Mouse (Mus musculus) MEL (cell line): ENCODE results near the gene Syn2. TPM values are rescaled to one million over a fixed set of nuclear protein-coding genes. Genes with fewer than 3 reads are reported as not detected.
A peak's percentile ranks its signal among the peaks of the same experiment; 100 is the strongest.

Experiments used
- DNase-seq: peaks from one replicate; pipeline ENCODE4 v3.0.0; 2011; ENCODE audit warnings: low read depth, low spot score
- H3K27ac ChIP-seq: 2 replicates; pipeline ENCODE4 v1.5.1; 2012; ENCODE audit warnings: low read depth, mild to moderate bottlenecking, control low read depth, low read length, moderate library complexity; ENCODE audit not compliant: control insufficient read depth
- H3K27me3 ChIP-seq, 2 experiments: fragments of 150-350 bp in 1 of 2; sonication (generic) in 1 of 2; 2 replicates each; pipeline ENCODE4 v1.6.1; 2012; ENCODE audit warnings: low read length in 2 of 2, mild to moderate bottlenecking in 2 of 2, improper control_type of control experiment in 1 of 2, moderate library complexity in 1 of 2; ENCODE audit not compliant: insufficient read depth in 2 of 2, control insufficient read depth in 1 of 2
- H3K36me3 ChIP-seq, 2 experiments: 2 replicates each; pipeline ENCODE4 v1.6.1; 2012 to 2014; ENCODE audit warnings: low read length in 2 of 2, improper control_type of control experiment in 1 of 2, inconsistent platforms in 1 of 2, mild to moderate bottlenecking in 1 of 2; ENCODE audit not compliant: insufficient read depth in 2 of 2, control insufficient read depth in 1 of 2
- H3K4me1 ChIP-seq, 2 experiments: fragments of 150-350 bp in 1 of 2; sonication (generic) in 1 of 2; 2 replicates each; pipeline ENCODE4 v1.6.1; 2012; ENCODE audit warnings: low read length in 2 of 2, improper control_type of control experiment in 1 of 2, mild to moderate bottlenecking in 1 of 2; ENCODE audit not compliant: insufficient read depth in 2 of 2, control insufficient read depth in 1 of 2
- H3K4me3 ChIP-seq, 2 experiments: fragments of 150-350 bp in 1 of 2; sonication (generic) in 1 of 2; 2 replicates each; pipeline ENCODE4 v1.5.1; 2012; ENCODE audit warnings: low read depth in 2 of 2, low read length in 2 of 2, mild to moderate bottlenecking in 2 of 2, moderate library complexity in 2 of 2, control low read depth in 1 of 2, improper control_type of control experiment in 1 of 2; ENCODE audit not compliant: control insufficient read depth in 1 of 2, insufficient read depth in 1 of 2
- H3K79me2 ChIP-seq: 2 replicates; pipeline ENCODE4 v1.6.1; 2012; ENCODE audit warnings: mild to moderate bottlenecking, low read length, moderate library complexity; ENCODE audit not compliant: control insufficient read depth, poor library complexity, insufficient read depth
- H3K9ac ChIP-seq: 2 replicates; pipeline ENCODE4 v1.6.1; 2012; ENCODE audit warnings: low read depth, mild to moderate bottlenecking, control low read depth, low read length, moderate library complexity; ENCODE audit not compliant: control insufficient read depth, poor library complexity, severe bottlenecking
- H3K9me3 ChIP-seq: fragments of 150-350 bp; sonication (generic); replicated peaks from 2 replicates; pipeline ENCODE4 v1.6.1; 2012; ENCODE audit warnings: mild to moderate bottlenecking, low read length, improper control_type of control experiment, moderate library complexity; ENCODE audit not compliant: insufficient read depth
- CTCF ChIP-seq, 3 experiments: IDR thresholded peaks in 2 of 3; conservative IDR thresholded peaks in 1 of 3; 2 replicates each; pipeline ENCODE4 v1.5.1; 2011 to 2012; ENCODE audit warnings: low read length in 3 of 3, low read depth in 2 of 3, mild to moderate bottlenecking in 2 of 3, improper control_type of control experiment in 1 of 3, inconsistent platforms in 1 of 3, mixed read lengths in 1 of 3, moderate library complexity in 1 of 3; ENCODE audit not compliant: control insufficient read depth in 1 of 3, insufficient read depth in 1 of 3, poor library complexity in 1 of 3, severe bottlenecking in 1 of 3
- HCFC1 ChIP-seq: IDR thresholded peaks from 2 replicates; pipeline ENCODE4 v1.6.1; 2012; ENCODE audit warnings: low read depth, mild to moderate bottlenecking, inconsistent platforms, low read length, improper control_type of control experiment, moderate library complexity
- JUND ChIP-seq: IDR thresholded peaks from 2 replicates; pipeline ENCODE4 v1.6.1; 2011; ENCODE audit warnings: low read depth, mild to moderate bottlenecking, improper control_type of control experiment, low read length
- KAT2A ChIP-seq: conservative IDR thresholded peaks from 2 replicates; pipeline ENCODE4 v1.6.1; 2012; ENCODE audit warnings: low read depth, low read length, improper control_type of control experiment, inconsistent platforms
- MAFK ChIP-seq: IDR thresholded peaks from 2 replicates; pipeline ENCODE4 v1.6.1; 2011; ENCODE audit warnings: low read depth, mild to moderate bottlenecking, low read length, improper control_type of control experiment, borderline replicate concordance
- MAZ ChIP-seq: IDR thresholded peaks from 2 replicates; pipeline ENCODE4 v1.6.1; 2012; ENCODE audit warnings: low read depth, mild to moderate bottlenecking, inconsistent platforms, low read length, improper control_type of control experiment
- MEF2A ChIP-seq: IDR thresholded peaks from 2 replicates; pipeline ENCODE4 v1.6.1; 2014; ENCODE audit warnings: low read depth, mild to moderate bottlenecking, inconsistent platforms, low read length, improper control_type of control experiment; ENCODE audit not compliant: poor library complexity, insufficient replicate concordance, severe bottlenecking; ENCODE audit errors: extremely low read depth
- MXI1 ChIP-seq: IDR thresholded peaks from 2 replicates; pipeline ENCODE4 v1.6.1; 2011; ENCODE audit warnings: mild to moderate bottlenecking, low read depth, low read length, improper control_type of control experiment
- MYC ChIP-seq: IDR thresholded peaks from 2 replicates; pipeline ENCODE4 v1.6.1; 2011; ENCODE audit warnings: low read depth, mild to moderate bottlenecking, low read length, improper control_type of control experiment, moderate library complexity
- NELFE ChIP-seq: IDR thresholded peaks from 2 replicates; pipeline ENCODE4 v1.6.1; 2011; ENCODE audit warnings: low read depth, low read length, improper control_type of control experiment
- NRF1 ChIP-seq: IDR thresholded peaks from 2 replicates; pipeline ENCODE4 v1.6.1; 2014; ENCODE audit warnings: low read depth, mild to moderate bottlenecking, inconsistent platforms, low read length, improper control_type of control experiment, moderate library complexity; ENCODE audit not compliant: poor library complexity, insufficient read depth, severe bottlenecking
- POLR2AphosphoS2 ChIP-seq: IDR thresholded peaks from 2 replicates; pipeline ENCODE4 v1.6.1; 2011; ENCODE audit warnings: low read length, improper control_type of control experiment
- SMC3 ChIP-seq: IDR thresholded peaks from 2 replicates; pipeline ENCODE4 v1.6.1; 2011; ENCODE audit warnings: low read depth, low read length, improper control_type of control experiment
- UBTF ChIP-seq: IDR thresholded peaks from 2 replicates; pipeline ENCODE4 v1.6.1; 2012; ENCODE audit warnings: low read depth, mild to moderate bottlenecking, inconsistent platforms, low read length, improper control_type of control experiment, moderate library complexity, borderline replicate concordance; ENCODE audit not compliant: insufficient read depth
- USF2 ChIP-seq, 2 experiments: IDR thresholded peaks; 2 replicates each; pipeline ENCODE4 v1.6.1; 2011 to 2012; ENCODE audit warnings: improper control_type of control experiment in 2 of 2, low read length in 2 of 2, borderline replicate concordance in 1 of 2, inconsistent platforms in 1 of 2, low read depth in 1 of 2, mild to moderate bottlenecking in 1 of 2; ENCODE audit not compliant: insufficient read depth in 1 of 2
- ZNF384 ChIP-seq: IDR thresholded peaks from 2 replicates; pipeline ENCODE4 v1.6.1; 2012; ENCODE audit warnings: low read depth, mild to moderate bottlenecking, inconsistent platforms, low read length, improper control_type of control experiment
- polyA plus RNA-seq, 2 experiments: library from polyadenylated mRNA; stranded (reverse) in 1 of 2; unstranded in 1 of 2; fragments of >175 nt in 1 of 2; fragments of >200 nt in 1 of 2; gene quantifications; 2 replicates each; pipeline versions ENCODE4 v1.2.1 to v1.2.4; 2012; ENCODE audit warnings: low replicate concordance in 2 of 2, low read depth in 1 of 2; ENCODE audit not compliant: insufficient read length in 2 of 2, insufficient read depth in 1 of 2, missing spikeins in 1 of 2
- total RNA-seq: library from RNA; depleted of rRNA; stranded (reverse); fragments of 300-350 nt; gene quantifications from 2 replicates; pipeline ENCODE4 v1.2.3, GENCODE M21; 2012

The Syn2 gene
- total and polyA plus RNA-seq, 3 experiments, result not detected

GRCm38 (mm10) chr6:115088314-115089106, 46.2 kb upstream of the Syn2 start:
- no peak for TF ChIP-seq CTCF (IDR thresholded peaks at IDR 0.05 in 2 of 3, conservative IDR thresholded peaks at IDR 0.05 in 1 of 3; ENCODE audit: control insufficient read depth in 1 of 3, insufficient read depth in 1 of 3, low read depth in 2 of 3, low read length in 3 of 3, poor library complexity in 1 of 3, severe bottlenecking in 1 of 3)
- TF ChIP-seq JUND, result no peak
- no peak for TF ChIP-seq UBTF
- TF ChIP-seq MXI1, result no peak
- TF ChIP-seq HCFC1, result no peak
- TF ChIP-seq USF2 (IDR thresholded peaks at IDR 0.05; ENCODE audit: borderline replicate concordance in 1 of 2, insufficient read depth in 1 of 2, low read depth in 1 of 2, low read length in 2 of 2), result no peak
- TF ChIP-seq NRF1, result no peak
- TF ChIP-seq SMC3, result no peak
- no peak for TF ChIP-seq POLR2AphosphoS2
- TF ChIP-seq NELFE, result no peak
- no peak for TF ChIP-seq MEF2A
- no peak for TF ChIP-seq MYC
- no peak for TF ChIP-seq KAT2A
- no peak for TF ChIP-seq MAFK

GRCm38 (mm10) chr6:115091737-115092136, 43.0 kb upstream of the Syn2 start:
- H3K27me3 ChIP-seq, result peaks cover 0 to 2% of the 10 kb centered on the region in 2 experiments; a peak in 1 of 4 replicates
- H3K27ac ChIP-seq, result no peak overlapping the region
- H3K9me3 ChIP-seq, result no peaks in the 10 kb centered on the region
- H3K4me1 ChIP-seq, result no peaks in the 10 kb centered on the region
- TF ChIP-seq MAZ, result no peak
- TF ChIP-seq ZNF384, result peak; percentile 94
- DNase-seq, result peak; percentile 40
- no peaks in the 10 kb centered on the region for H3K36me3 ChIP-seq
- H3K79me2 ChIP-seq, result no peaks in the 10 kb centered on the region
- H3K9ac ChIP-seq, result no peak overlapping the region
- H3K4me3 ChIP-seq, result no peak overlapping the region

More at GRCm38 (mm10) chr6:115088314-115089106, 46.2 kb upstream of the Syn2 start:
- H3K36me3 ChIP-seq, result no peaks in the 10 kb centered on the region
- no peaks in the 10 kb centered on the region for H3K9me3 ChIP-seq
- no peak for DNase-seq
- H3K79me2 ChIP-seq, result no peaks in the 10 kb centered on the region
- no peak overlapping the region for H3K9ac ChIP-seq
- H3K4me3 ChIP-seq, result no peak overlapping the region
- no peaks in the 10 kb centered on the region for H3K4me1 ChIP-seq
- H3K27ac ChIP-seq, result no peak overlapping the region
- H3K27me3 ChIP-seq, result peaks cover 10 to 11% of the 10 kb centered on the region in 2 experiments; a peak in 3 of 4 replicates
